Mouse (Mus musculus) hematopoietic stem cell, adult 5-6 weeks (primary cell): Measurements from ENCODE around the gene Zfp13. TPM values are rescaled to one million over a fixed set of nuclear protein-coding genes. Genes with fewer than 3 reads are reported as not detected.
"Not testable (repeated sequence)": the region's sequence is repeated elsewhere in the genome, so short reads cannot be mapped to it uniquely, and the experiment has no call there.

Experiments
- ATAC-seq, 2 experiments: fragments of 125-278 bp in 1 of 2; replicated peaks in 1 of 2; 2 replicates each; pipeline ENCODE4 v1.8.0; 2016 to 2017; ENCODE audit warnings: inconsistent platforms in 2 of 2, mild to moderate bottlenecking in 2 of 2, moderate number of reproducible peaks in 2 of 2, low read depth in 1 of 2, moderate TSS enrichment in 1 of 2; ENCODE audit not compliant: low FRiP score in 2 of 2, poor library complexity in 2 of 2, severe bottlenecking in 2 of 2, insufficient read depth in 1 of 2, low TSS enrichment in 1 of 2
- total RNA-seq: library from RNA; stranded (forward); fragments of 172-1452, 232-1000 nt; gene quantifications from 2 replicates; pipeline ENCODE4 v1.2.3, GENCODE M21; 2017

The Zfp13 gene
- total RNA-seq, 1 experiment from 2014 or later, result not detected

GRCm38 (mm10) chr17:23600641-23601622 lies 1.6 kb upstream of the Zfp13 start, which contains the start of gene Zscan10:
TSS of gene Zscan10 (plus strand) at chr17:23600856.
- ATAC-seq, result no peak

DNA sequence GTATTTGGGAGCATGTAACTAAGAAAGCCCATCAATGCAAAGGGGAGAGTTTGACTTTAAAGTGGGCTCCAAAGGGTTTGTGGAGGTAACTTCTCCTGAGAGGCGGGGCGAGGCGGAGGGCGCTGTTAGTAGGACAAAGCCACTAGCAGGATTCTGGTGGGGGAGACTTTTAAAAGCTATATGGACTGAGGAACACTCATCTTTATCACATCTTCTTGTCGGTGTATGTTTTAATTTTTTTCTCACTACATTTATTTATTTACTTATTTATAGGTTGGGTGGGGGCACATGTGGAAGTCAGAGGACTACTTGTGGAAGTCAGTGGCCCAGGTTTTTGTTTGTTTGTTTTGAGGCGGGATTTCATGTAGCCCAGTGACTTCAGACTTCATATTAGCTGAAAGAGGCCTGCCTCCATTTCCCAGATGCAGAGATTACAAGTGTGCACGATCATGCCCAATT lies 347 bp upstream of the Zfp13 start:
- no peak for ATAC-seq

DNA sequence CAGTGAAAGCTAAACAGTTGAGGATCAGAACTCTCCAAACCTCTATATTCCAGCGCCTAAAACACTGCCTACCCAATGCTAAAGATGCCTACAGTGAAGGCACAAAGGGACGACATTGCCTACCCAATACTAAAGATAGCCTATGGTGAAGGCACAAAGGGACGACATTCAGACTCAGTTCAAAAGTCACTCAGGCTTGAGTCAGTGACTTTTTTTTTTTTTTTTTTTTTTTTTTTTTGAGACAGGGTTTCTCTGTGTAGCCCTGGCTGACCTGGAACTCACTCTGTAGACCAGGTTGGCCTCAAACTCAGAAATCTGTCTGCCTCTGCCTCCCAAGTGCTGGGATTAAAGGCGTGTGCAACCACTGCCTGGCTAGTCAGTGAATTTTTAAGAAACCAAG lies 4.1 kb downstream of the Zfp13 start:
- ATAC-seq, result not testable (repeated sequence)

GRCm38 (mm10) chr17:23592926-23593300 lies 6.4 kb downstream of the Zfp13 start:
- peak; percentile 50 to 56 for ATAC-seq

GRCm38 (mm10) chr17:23592208-23592925 lies 6.9 kb downstream of the Zfp13 start:
- ATAC-seq, result peak; percentile 98

GRCm38 (mm10) chr17:23587253-23587652 lies 12.0 kb downstream of the Zfp13 start:
- ATAC-seq, result no peak

DNA sequence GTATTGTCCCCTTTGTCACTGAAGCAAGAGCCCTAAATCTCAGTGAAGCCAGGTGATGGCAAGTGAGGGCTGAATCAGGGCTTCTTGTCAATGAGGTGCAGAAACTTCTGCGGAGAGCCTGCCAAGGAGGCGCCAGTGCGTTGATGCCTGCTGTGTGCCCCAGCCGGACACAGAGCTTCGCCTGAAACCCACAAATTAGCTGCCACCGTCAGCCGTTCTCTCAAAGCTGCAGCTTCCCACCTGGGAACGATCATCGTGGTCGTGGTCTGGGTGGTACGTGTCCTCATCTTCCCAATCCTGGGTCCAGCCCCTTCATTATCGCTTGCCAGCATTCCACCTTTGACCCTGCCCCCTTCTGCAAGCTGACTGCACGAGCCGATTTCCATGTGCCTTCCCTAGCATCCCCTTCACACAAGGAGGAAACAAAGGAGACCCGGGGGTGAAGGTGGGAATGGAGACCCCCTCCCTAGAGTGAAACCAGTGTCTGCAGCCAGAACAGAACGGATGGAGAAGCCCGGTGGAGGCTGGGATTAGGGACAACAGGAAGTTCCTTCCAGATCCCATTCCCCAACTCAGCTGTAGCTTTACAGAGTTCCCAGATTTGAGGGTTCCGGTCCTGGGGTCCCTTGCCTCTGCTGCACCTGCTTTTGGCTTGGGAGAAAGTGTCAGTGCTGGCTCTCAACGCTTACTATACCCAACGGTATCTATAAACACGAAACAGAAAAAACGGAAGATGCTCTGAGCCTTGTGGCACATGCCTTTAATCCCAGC lies 13.4 kb downstream of the Zfp13 start:
- ATAC-seq, result peak; percentile 37 to 53; a peak in 3 of 4 replicates

DNA sequence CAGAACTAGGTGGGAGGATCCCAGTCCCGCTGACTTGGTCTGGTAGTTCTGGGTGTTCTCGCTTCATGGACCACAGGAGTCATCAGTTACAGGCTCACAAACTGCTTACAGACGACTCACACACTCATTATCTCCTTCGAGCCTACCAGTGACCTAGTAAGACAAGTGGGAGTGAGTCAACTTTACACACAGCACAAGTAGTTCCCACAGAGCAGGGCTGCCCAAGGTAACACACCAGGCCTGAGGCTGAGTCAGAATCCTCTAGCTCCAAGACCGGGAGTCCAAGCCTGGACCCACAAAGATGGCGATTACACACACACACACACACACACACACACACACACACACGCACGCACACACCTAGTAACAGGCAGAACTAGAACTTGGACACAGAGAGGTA lies 14.5 kb downstream of the Zfp13 start:
- ATAC-seq, result no peak

DNA sequence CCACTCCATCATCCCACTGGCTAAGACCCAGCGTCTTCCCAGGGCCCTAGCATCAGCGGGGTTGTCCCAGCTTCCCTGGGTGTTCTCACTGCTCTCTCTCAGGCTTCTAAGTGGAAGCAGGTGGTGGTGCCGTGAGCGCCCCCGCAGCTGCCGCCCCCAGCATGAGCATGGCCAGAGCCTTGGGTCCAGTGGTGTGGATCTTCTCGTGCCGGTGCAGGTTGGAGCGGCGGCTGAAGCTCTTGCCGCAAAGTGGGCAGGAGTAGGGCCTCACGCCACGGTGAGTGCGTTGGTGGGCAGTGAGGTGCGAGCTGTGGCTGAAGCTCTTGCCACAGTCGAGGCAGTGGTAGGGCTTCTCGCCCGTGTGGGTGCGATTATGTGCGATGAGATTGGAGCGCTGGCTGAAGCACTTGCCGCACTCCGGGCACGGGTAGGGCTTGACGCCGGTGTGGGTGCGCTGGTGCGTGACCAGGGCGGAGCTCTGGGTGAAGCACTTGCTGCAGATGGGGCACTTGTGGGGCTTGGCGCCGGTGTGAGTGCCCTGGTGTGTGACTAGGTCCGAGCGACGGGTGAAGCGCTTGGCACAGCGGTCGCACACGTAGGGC lies 23.2 kb downstream of the Zfp13 start:
- ATAC-seq, result no peak

GRCm38 (mm10) chr17:23574130-23574529 lies 25.2 kb downstream of the Zfp13 start:
- no peak for ATAC-seq

GRCm38 (mm10) chr17:23572059-23572458 lies 27.2 kb downstream of the Zfp13 start:
- no peak for ATAC-seq

GRCm38 (mm10) chr17:23571084-23571483 lies 28.2 kb downstream of the Zfp13 start:
- ATAC-seq, result peak; percentile 56 to 65

GRCm38 (mm10) chr17:23570017-23570416 lies 29.3 kb downstream of the Zfp13 start:
- ATAC-seq, result peak; percentile 92 to 97

DNA sequence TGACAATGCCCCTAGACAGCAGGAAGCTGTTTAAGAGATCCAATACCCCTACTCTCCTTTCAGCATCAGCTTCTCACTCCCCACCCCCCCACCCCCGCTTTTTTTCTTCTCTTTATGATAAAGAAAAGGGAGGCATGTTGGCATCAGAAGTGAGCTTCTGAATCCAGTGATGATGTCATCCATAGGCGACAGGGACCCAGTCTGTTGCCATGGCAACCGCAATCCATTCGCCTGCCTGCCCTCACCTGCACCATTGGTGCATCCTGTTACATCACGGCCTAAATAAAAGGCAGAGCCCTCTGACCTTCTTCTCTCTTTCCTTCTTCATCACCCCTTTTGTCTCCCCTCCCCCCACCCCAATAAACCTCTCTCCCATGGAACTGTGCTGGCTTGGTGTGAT lies 30.9 kb downstream of the Zfp13 start:
- no peak for ATAC-seq

GRCm38 (mm10) chr17:23566787-23567186 lies 32.5 kb downstream of the Zfp13 start:
- no peak for ATAC-seq

DNA sequence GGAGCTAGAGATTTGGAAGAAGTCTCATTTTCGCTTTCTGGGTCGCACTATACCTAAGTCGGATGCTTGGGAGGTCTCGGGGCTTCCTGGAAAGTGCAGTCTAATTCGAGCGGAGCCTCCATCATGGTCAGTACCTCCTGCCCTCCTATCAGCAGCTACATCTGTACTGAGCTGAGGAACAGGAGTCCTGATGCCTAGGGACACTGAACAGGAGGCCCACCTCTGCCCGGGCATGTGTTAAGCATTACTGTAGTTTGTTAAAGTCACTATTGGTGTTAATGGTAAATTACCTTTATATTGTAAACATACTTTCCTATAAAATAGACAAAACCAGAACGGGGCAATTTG lies 34.9 kb downstream of the Zfp13 start:
- no peak for ATAC-seq
